Mouse (Mus musculus): ENCODE data around the gene Gm7358. TPM values are rescaled to one million over a fixed set of nuclear protein-coding genes. Genes with fewer than 3 reads are reported as not detected.
"Not testable (repeated sequence)": the region's sequence is repeated elsewhere in the genome, so short reads cannot be mapped to it uniquely, and the experiment has no call there.

Gene Gm7358
- total RNA-seq (2021): not detected

DNA sequence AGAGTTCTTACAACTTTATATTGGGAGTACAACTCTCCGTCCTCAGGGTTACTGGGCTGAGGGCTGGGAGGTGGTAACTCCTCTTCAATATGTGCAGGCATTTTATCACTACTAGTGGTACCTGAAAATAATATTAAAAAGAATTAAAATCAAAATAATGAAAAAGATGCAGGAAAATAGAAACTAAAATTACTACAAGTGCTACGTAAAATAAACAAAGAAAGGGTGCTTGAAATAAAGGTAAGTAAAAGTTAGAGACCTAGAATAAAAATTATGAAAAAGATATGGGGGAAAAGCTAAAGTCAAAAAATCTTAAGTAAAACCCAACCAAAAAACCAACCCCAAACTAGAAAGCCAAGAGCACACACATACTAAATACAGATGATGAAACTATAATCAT is at the start of gene Gm7358:
Gene Gm7358, minus strand, starts transcription at position 101 of the 400 bp plus-strand sequence.
- intact Hi-C loops (cut with DNase I); DNase-seq: not testable (repeated sequence)

DNA sequence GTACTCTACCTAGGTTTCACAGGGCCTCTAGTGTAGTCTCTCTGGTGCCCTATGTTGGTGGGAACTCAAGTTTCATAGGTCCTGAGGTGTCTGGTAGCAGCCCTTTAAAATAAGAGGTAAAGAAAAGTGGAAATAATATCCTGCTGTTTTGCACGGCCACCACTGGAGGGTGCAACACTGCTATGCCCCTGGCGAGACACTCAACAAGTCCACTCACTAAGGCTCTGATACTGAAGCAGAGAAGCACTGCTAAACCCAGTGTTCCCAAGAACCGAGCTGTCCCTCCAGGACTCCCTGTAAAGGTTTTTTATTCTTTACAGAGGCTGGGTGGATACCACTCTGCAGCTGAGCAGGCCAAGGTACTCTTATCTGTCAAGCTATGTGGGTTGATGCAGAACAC is 43.7 kb upstream of the Gm7358 start:
- DNase-seq: peak; percentile 8 to 20
- intact Hi-C loops (cut with DNase I): loop anchor here (5.0 kb wide), 1 partner anchor 256 kb away; no protein-coding TSS in a partner anchor

DNA sequence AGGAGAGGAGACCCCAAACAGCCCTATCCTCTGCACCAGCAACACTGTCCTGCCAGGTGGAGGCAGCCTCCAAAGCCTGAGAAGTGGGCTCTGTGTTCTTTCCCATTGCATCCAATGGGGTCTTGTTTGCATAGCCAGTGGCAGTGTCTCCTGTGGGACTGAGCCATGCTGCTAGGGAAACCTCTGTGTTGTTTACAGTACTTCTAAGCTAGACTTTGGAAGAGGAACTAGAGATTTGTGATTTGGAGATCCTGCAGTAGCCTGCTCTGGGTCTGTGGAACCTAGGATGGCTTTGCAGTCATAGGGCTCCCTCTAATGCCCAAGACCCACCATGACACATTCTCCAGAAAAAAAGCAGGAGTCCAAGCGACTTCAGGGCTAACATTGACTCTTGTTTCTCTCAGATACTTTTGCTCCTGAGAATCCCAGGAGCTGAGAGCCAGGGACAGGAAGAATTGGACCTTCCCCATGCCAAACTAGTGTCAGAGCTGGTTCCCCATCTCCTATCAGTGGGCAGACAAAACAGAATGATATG is 42.2 kb upstream of the Gm7358 start:
- DNase-seq: peak; percentile 38 to 41

DNA sequence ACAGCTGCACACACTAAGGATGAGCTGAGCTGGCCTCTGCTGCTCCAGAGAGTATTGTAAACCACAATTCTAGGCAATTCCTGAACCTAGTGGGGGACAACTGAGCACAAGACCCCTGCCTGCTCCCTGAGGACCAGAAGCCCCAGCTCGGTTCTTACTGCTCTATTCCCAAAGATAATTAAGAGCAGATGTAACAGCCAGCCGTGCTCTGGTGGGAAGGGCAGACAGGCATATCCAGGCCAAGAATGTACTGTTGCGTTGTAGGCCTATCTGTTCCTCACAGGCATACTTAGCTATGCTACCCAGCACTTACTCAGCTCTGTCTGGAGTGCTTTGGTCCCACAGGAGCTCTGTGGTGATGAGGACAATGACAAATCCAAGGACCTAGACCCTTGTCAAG is 40.6 kb upstream of the Gm7358 start:
- not testable (repeated sequence) for DNase-seq
- intact Hi-C loops (cut with DNase I): loop anchor here (5.0 kb wide), 1 partner anchor 253 kb away; no protein-coding TSS in a partner anchor

More for the DNA sequence above, 42.2 kb upstream of the Gm7358 start:
- intact Hi-C loops (cut with DNase I): loop anchor here (5.0 kb wide), 1 partner anchor 254 kb away; no protein-coding TSS in a partner anchor

DNA sequence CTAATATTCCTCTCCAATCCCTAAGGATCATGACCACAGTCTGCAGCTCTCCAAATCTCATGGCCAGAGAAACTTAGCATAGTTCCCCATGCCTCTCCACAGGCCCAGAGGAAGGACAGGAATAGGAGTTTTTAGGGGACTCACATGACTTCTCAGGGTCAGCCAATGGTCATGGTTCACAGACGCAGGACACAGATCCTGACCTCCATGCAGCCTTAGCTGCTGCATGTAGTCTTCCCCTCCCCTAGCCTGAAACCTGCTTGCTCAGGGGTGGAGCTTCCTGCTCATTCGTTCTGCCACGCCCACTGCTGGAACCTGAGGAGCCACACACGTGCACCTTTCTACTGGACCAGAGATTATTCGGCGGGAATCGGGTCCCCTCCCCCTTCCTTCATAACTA is 34.8 kb upstream of the Gm7358 start:
- DNase-seq; intact Hi-C loops (cut with DNase I): not testable (repeated sequence)

DNA sequence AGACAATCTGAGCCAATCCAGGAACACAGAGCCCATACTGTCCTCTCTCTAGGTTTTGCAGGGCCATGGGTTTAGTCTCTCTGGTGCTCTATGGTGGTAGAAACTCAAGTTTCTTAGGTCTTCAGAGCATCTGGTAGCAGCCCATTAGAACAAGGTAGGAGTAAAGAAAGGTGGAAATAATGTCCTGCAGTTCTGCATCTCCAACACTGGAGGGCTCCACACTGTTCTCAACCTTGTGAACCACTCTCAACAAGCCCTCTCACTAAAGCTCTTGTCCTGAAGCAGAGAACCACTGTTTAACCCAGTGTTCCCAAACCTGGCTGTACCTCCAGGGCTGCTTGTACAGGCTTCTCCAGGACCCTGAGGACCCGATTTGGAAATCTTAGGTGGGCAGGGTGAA is 27.3 kb upstream of the Gm7358 start:
- intact Hi-C loops (cut with DNase I); DNase-seq: not testable (repeated sequence)

DNA sequence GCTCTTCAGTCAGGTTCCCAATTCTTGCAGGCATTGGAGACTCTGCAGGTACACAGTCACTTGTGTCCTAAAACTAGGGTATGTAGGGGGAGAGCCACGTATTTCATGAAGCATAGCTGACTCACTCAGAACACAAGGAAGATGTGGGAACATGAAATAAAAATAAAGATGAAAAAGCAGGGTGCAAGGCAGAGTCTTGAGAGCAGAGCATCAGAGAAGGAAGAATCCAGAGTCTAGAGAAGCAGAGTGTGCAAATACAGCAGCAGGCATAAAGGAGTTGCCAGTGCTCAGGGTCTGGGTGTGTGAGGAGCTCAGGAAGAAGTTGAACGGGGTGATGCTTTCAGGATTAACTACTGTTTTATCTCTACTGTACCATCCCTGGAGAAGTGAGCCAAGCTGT is 17.5 kb downstream of the Gm7358 start:
- intact Hi-C loops (cut with DNase I); DNase-seq: not testable (repeated sequence)

DNA sequence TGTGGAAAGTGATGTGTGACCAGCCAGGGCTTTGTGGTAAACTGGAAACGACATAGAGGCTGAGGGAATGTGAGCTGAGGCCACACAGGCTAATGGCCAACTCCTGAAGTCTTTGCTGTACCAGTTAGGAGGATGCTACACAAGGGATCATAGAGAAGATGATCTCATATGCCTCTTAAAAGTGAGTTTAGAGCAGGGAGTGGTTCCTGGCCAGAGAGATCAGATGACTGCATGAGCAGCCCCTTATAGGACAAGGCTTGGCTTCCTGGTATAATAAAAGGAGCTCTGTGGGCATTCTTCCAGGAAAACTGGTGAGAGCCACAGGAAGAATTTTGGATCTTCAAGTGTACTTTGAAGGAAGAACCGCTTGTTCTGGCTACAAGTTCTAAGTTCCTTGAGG is 22.3 kb downstream of the Gm7358 start:
- DNase-seq; intact Hi-C loops (cut with DNase I): not testable (repeated sequence)

DNA sequence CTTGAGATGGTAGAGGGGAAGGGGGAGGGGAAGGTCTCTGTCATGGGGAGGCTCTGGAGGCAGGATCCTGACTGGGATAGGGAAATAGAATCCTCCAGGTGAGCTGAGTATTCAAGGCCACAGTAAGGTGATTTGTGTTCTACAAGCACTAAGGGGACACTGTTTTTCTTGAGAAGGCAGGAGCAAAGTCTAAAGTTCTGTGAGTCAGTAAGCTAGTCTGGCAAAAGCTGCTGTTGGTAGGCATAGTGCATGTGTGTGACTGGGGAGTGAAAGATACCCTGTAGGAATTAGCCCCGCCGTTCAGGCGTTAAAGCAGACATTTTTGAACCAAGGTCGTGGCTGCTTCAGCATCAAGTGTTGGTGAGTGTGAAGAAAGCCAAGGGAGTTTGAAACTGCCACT is 23.2 kb downstream of the Gm7358 start:
- DNase-seq; intact Hi-C loops (cut with DNase I): not testable (repeated sequence)

Other genes with a start within 250 kb of the Gm7358 start
- gene Gm7168, start 111.2 kb downstream of the Gm7358 start, total RNA-seq (2021): not detected
- not detected for gene Gm7356, start 55.8 kb downstream of the Gm7358 start, total RNA-seq (2021)
- gene Dact2, start 144.8 kb upstream of the Gm7358 start, total RNA-seq (2021): 1 to 10 TPM; 2.3 to 2.7 TPM
- gene Smoc2, start 220.0 kb upstream of the Gm7358 start, total RNA-seq (2021): 10 to 100 TPM; 43.1 to 44.3 TPM

Measured in heart, postnatal 10 days (tissue).